Mouse (Mus musculus): ENCODE results near the gene Cpne9. TPM values are rescaled to one million over a fixed set of nuclear protein-coding genes. Genes with fewer than 3 reads are reported as not detected.
"Not testable (repeated sequence)": the region's sequence is repeated elsewhere in the genome, so short reads cannot be mapped to it uniquely, and the experiment has no call there.

Cpne9 gene
- polyA plus RNA-seq, 1 experiment from 2014 or later: 0.38 TPM

DNA sequence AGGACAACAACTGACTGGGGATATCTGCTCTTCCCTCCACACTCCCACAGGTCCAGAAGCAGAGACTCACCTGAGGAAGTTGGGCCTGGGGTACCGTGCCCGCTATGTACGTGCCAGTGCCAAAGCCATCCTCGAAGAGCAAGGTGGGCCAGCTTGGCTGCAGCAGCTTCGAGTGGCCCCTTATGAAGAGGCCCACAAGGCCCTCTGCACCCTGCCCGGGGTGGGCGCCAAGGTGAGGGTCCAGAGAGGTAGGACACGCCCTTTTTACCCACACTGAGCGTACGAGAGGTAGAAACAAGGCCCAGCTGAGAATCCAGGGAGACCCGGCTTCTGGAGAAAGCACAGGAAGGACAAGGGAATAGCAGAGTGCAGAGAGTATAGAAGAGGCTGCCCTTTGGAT, 49.6 kb downstream of the Cpne9 start:
- no peak overlapping the region for H3K27ac ChIP-seq (replicated peaks)
- no peak for DNase-seq (ENCODE audit: low spot score)
- WGBS: 90% methylated on average over 11 of the region's 11 CpGs
- no peaks in the 10 kb centered on the region for H3K27me3 ChIP-seq (ENCODE audit: low read depth, poor library complexity, severe bottlenecking)
- H3K4me1 ChIP-seq: peaks cover 14% of the 10 kb centered on the region; the same call in 1 of the 2 replicates
- no peak overlapping the region for H3K4me3 ChIP-seq
- no peaks in the 10 kb centered on the region for H3K9me3 ChIP-seq (replicated peaks)
- H3K36me3 ChIP-seq: peaks cover 78% of the 10 kb centered on the region

DNA sequence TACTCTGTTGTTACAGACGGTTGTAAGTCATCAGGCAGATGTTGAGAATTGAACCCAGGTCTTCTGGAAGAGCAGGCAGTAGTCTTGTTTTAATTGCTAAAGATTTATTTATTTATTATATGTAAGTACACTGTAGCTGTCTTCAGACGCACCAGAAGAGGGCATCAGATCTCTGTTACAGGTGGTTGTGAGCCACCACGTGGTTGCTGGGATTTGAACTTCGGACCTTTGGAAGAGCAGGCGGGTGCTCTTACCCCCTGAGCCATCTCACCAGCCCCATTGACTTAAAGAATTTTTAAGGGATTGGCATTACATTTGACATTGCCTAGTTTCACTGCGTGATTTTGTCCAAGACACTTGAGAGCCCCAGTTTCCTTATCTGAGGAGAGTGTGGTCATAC, 50.6 kb downstream of the Cpne9 start:
- not testable (repeated sequence) for H3K27me3 ChIP-seq (ENCODE audit: low read depth, poor library complexity, severe bottlenecking); H3K4me1 ChIP-seq; DNase-seq (ENCODE audit: low spot score); H3K27ac ChIP-seq (replicated peaks); H3K4me3 ChIP-seq; H3K9me3 ChIP-seq (replicated peaks)
- H3K36me3 ChIP-seq: peaks cover 87% of the 10 kb centered on the region
- WGBS: 77% methylated on average over 6 of the region's 6 CpGs

DNA sequence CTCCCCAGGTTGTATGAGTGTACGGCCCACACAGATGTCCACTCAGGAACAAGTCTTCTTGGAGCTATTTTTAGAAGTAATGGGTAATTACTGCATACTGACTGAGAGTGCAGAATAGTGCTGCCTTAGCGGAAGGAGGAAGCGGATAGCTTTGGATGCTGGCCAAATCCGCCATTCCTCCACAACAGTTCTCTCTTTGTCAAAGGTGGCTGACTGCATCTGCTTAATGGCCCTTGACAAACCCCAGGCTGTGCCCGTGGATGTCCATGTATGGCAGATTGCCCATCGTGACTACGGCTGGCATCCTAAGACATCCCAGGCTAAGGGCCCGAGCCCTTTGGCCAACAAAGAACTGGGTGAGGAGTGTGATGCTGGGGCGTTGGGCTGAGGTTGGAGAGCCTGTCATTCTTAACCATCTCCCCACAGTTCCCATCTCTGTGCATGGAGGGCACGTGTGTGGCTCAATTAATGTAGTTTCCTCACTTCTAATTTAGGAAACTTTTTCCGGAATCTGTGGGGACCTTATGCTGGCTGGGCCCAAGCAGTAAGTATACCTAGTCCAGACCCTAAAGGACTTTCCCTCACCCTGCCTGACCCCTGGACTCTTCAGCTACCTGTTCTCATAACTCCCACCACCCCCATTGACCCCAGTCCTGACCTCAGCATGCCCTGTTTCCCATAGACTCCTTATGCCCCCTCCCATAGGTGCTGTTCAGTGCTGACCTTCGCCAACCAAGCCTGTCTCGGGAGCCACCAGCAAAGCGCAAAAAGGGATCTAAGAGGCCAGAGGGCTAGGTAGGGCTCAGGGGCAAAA, 51.2 kb downstream of the Cpne9 start:
- peaks cover 92% of the 10 kb centered on the region for H3K36me3 ChIP-seq
- H3K4me3 ChIP-seq: no peak overlapping the region
- WGBS: 91% methylated on average over 14 of the region's 14 CpGs
- H3K27me3 ChIP-seq (ENCODE audit: low read depth, poor library complexity, severe bottlenecking): no peaks in the 10 kb centered on the region
- H3K9me3 ChIP-seq (replicated peaks): no peaks in the 10 kb centered on the region
- peaks cover 1% of the 10 kb centered on the region; the same call in 1 of the 2 replicates for H3K4me1 ChIP-seq
- no peak overlapping the region for H3K27ac ChIP-seq (replicated peaks)
- no peak for DNase-seq (ENCODE audit: low spot score)

DNA sequence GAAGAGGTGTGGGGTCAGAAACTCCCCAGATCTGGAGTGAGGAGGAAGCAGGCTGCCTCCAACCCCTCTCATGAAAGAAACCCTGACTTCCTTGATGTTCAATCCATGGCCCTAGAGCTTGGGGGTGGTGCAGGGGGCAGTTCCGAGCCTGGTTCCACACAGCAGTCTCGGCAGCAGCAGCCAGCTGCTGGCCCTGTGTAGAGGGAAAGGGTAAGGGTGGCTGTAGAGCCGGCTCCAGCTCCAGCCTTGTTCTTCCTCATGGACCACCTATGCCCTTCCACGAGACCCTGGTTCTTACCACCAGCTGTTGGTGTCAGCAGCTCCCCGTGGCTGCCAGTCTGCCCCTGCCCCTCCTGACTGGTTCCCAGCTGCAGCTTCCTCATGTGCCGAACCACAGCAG, 52.1 kb downstream of the Cpne9 start:
- H3K4me1 ChIP-seq: no peaks in the 10 kb centered on the region
- H3K27me3 ChIP-seq (ENCODE audit: low read depth, poor library complexity, severe bottlenecking): no peaks in the 10 kb centered on the region
- H3K4me3 ChIP-seq: no peak overlapping the region
- peaks cover 91% of the 10 kb centered on the region for H3K36me3 ChIP-seq
- no peak overlapping the region for H3K27ac ChIP-seq (replicated peaks)
- WGBS: 89% methylated on average over 6 of the region's 6 CpGs
- H3K9me3 ChIP-seq (replicated peaks): no peaks in the 10 kb centered on the region
- no peak for DNase-seq (ENCODE audit: low spot score)

DNA sequence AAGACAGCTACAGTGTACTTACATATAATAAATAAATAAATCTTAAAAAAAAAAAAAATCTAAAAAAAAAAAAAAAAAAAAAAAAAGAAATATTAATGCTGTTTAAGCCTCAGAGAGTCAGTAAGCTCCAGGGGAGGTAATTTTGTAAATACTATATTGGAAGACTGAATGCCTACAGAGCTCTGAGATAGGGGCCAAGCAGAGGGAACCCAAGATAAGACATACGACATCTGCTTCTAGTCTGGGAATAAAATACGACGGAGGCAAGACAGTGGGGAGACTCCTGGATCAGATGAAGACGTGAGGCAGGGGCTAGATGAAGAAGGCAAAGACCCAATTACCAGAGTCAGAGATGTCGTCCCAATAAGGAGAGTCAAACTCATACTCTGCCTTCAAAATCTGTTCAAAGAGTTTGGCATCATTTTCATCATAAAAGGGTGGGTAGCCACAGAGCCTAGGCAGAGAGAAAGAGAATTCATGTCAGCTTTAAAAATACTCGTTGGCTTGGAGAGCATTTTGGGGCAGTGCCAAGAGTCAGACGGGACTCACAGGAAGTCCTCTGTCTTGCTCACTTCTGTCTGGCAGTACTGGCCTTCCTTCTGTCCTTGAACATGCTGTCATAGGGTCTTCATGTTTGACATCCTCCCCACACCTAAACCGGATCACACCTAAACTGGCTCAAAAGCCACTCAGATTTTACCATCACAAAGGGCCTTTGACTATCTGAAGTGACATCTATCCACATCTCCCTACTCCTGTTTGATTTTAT, 54.9 kb downstream of the Cpne9 start:
- Histone ChIP-seq H3K27me3 (ENCODE audit: low read depth, poor library complexity, severe bottlenecking) (no peaks in the 10 kb centered on the region), H3K4me3 (no peak overlapping the region), H3K36me3 (peaks cover 78% of the 10 kb centered on the region), H3K27ac (replicated peaks) (no peak overlapping the region), H3K9me3 (replicated peaks) (no peaks in the 10 kb centered on the region), H3K4me1 (peaks cover 4% of the 10 kb centered on the region)
- DNase-seq (ENCODE audit: low spot score): no peak
- WGBS: 83% methylated on average over 8 of the region's 8 CpGs

DNA sequence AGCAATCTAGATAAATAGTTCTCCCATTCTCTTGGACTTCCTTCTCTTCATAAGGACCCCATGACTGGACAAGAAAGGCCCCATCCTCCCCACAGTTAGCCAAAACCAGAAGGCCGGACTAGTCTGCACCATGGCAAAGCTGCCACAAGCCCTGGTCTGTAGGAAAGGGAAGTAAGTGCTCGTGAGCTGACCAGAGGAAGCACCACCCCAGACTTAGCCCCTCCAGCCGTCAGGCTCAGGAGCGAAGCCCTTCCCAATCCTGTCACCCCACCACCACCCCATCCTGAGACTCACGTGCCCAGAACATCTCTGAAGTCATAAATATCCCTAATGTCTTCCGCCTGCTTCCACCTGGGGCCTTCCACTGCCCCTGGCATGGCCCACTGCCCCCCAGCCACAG, 59.5 kb downstream of the Cpne9 start:
- Histone ChIP-seq H3K4me1 (peaks cover 27% of the 10 kb centered on the region), H3K4me3 (no peak overlapping the region), H3K27ac (replicated peaks) (no peak overlapping the region), H3K9me3 (replicated peaks) (no peaks in the 10 kb centered on the region), H3K27me3 (ENCODE audit: low read depth, poor library complexity, severe bottlenecking) (no peaks in the 10 kb centered on the region), H3K36me3 (peaks cover 33% of the 10 kb centered on the region)
- 90% methylated on average over 6 of the region's 6 CpGs for WGBS
- no peak for DNase-seq (ENCODE audit: low spot score)

DNA sequence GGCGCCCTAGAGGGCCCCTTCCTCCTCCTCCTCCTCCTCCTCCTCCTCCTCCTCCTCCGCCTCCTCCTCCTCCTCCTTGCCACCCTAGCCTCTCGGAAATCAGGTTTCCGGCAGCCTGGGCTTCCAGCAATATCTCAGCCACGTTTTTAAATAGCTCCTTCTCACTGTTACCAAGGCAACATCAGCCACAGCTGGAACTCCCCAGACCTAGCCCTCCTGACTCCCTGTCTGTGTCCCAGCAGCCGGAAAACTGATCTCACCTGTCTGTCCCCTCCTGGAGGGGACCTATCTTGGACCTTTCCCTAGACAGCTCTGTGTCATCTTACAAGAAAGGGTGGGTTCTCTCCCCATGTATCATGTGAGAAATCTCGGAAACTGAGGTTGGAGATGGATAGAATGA, 60.2 kb downstream of the Cpne9 start:
- Histone ChIP-seq H3K4me1 (peaks cover 27% of the 10 kb centered on the region), H3K4me3 (no peak overlapping the region), H3K27ac (replicated peaks) (no peak overlapping the region), H3K36me3 (peaks cover 28% of the 10 kb centered on the region), H3K27me3 (ENCODE audit: low read depth, poor library complexity, severe bottlenecking) (no peaks in the 10 kb centered on the region), H3K9me3 (replicated peaks) (no peaks in the 10 kb centered on the region)
- WGBS: 56% methylated on average over 4 of the region's 7 CpGs
- no peak for DNase-seq (ENCODE audit: low spot score)

DNA sequence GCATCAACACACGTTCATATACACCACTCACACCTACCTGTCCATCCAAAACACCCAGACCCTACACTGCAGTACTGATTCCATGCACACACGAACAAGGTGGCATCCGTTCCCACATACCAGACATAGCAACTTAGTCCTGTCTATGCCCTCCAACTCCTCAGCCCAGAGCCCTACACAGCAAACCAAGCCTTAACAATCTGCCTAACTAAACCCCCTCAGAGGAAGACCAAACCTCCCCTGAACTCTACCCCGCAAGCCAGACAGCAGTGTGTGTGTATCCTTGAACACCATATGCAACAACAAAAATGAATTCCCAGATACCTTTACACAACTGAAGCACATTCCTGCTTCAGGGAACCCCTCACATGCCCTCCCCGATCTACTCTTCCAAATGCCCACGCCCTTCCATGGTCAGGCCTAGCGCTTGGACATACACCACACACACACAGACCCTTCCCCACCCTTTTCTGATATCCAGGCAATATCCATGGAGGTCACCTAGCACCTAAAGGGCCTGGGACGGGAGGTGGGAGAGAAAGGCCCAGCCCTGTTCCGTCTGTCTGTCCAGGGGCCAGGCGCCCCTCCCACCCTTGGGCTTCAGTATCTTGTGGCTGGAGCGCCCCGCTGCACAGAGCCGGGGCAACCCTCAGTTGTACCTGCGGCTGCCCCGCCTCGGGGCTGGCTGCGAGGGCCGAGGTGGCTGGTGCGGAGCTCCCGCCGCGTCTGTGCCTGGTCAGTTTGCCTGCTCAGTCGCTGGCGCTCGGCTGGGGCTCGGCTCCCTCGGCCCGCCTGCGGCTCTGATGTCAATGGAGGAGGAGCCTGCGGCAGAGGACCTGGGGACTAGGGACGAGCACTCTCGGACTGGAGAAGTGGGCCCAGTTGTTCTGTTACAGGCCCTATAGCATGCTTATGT, 61.3 kb downstream of the Cpne9 start, which contains the start of gene Camk1:
TSS of gene Camk1 (minus strand) at position 808 of the 916 bp plus-strand sequence.
- Histone ChIP-seq H3K27me3 (ENCODE audit: low read depth, poor library complexity, severe bottlenecking) (no peaks in the 10 kb centered on the region), H3K4me3 (peak within 1 kb of the TSS; percentile 65), H3K9me3 (replicated peaks) (no peaks in the 10 kb centered on the region), H3K4me1 (peaks cover 27% of the 10 kb centered on the region), H3K27ac (replicated peaks) (peak within 1 kb of the TSS; percentile 87), H3K36me3 (peaks cover 19% of the 10 kb centered on the region)
- peak; percentile 71 for DNase-seq (ENCODE audit: low spot score)
- WGBS: 16% methylated on average over 32 of the region's 32 CpGs

DNA sequence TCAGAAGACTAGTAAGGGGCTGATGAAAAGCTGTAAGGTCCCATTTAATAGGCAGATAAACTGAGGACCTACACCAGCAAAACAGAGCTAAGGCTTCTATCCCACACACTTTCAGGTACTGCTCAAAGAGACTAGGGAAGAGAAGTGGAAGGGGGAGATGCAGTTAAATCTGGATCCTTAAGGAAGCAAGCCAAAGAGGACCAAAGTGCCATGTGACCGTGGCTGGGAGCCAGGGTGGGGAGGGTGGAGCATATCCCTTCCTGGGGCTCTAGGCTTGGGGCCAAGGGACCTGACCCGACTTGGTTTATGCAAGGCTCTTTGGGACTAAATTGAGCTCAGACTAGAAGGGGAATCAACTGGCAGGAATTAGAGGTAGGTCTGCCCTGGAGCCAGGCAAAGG, 62.2 kb downstream of the Cpne9 start:
- Histone ChIP-seq H3K27ac (replicated peaks) (peak overlapping the region; percentile 87), H3K27me3 (ENCODE audit: low read depth, poor library complexity, severe bottlenecking) (no peaks in the 10 kb centered on the region), H3K36me3 (peaks cover 12% of the 10 kb centered on the region), H3K4me3 (peak overlapping the region; percentile 65), H3K4me1 (peaks cover 27% of the 10 kb centered on the region), H3K9me3 (replicated peaks) (no peaks in the 10 kb centered on the region)
- DNase-seq (ENCODE audit: low spot score): no peak
- WGBS: 65% methylated on average over 2 of the region's 2 CpGs

DNA sequence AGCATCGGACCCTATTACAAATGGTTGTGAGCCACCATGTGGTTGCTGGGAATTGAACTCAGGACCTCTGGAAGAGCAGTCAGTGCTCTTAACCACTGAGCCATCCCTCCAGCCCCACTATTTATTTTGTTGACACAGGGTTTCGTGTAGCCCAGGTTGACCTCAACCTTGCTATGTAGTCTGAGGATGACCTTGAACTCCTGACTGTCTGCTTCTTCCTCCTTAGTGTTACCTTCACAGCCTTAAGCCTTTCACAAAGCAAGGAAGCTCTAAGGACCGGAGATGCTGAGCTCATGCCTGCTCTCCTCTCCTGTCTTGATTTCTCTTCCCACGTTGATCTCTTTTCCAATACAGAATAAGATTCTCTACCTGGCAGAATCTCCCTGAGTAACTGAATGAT, 64.8 kb downstream of the Cpne9 start:
- no peaks in the 10 kb centered on the region for H3K9me3 ChIP-seq (replicated peaks)
- no peak overlapping the region for H3K27ac ChIP-seq (replicated peaks)
- no peak for DNase-seq (ENCODE audit: low spot score)
- H3K36me3 ChIP-seq: no peaks in the 10 kb centered on the region
- peaks cover 24% of the 10 kb centered on the region for H3K4me1 ChIP-seq
- H3K27me3 ChIP-seq (ENCODE audit: low read depth, poor library complexity, severe bottlenecking): no peaks in the 10 kb centered on the region
- WGBS: 81% methylated on average over 4 of the region's 4 CpGs
- no peak overlapping the region for H3K4me3 ChIP-seq

DNA sequence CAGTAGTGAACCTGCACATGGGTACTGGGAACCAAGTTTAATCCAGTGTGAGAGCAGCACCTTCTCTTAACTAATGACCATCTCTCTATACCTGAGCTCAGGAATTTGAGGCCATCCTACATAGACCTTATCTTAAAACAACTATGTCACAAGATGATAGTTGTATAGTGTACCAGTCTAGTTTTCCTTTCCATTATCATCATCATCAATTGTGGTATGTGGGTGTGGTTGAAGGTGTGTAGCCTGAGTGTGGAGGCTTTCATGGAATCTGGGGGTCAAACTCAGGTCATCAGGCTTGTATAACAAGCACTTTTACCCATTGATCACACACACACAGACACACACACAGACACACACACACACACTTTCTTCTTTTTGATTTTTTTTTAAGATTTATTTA, 68.4 kb downstream of the Cpne9 start:
- DNase-seq (ENCODE audit: low spot score): no peak
- H3K4me1 ChIP-seq: no peaks in the 10 kb centered on the region
- no peaks in the 10 kb centered on the region for H3K9me3 ChIP-seq (replicated peaks)
- no peaks in the 10 kb centered on the region for H3K36me3 ChIP-seq
- no peak overlapping the region for H3K27ac ChIP-seq (replicated peaks)
- no peaks in the 10 kb centered on the region for H3K27me3 ChIP-seq (ENCODE audit: low read depth, poor library complexity, severe bottlenecking)
- no peak overlapping the region for H3K4me3 ChIP-seq

DNA sequence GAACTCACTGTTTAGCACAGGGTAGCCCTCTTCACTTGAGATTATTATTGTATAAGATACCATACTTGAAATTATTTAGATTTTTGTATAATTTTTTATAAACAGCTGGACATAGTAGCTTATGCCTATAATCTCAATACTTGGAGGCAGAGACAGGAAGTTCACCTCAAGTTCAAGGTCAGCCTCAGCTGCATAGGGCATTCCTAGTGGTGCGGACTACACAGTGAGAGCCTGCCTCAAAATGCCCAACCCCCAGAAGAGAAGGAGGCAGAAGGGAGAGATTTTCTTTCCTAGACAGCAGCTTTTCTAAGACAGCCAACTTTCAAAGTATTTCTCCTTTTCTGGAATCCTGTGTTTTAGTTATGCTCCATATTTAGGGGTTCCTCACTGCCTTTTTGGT, 69.1 kb downstream of the Cpne9 start:
- DNase-seq (ENCODE audit: low spot score): no peak
- no peak overlapping the region for H3K4me3 ChIP-seq
- no peaks in the 10 kb centered on the region for H3K36me3 ChIP-seq
- no peaks in the 10 kb centered on the region for H3K27me3 ChIP-seq (ENCODE audit: low read depth, poor library complexity, severe bottlenecking)
- 100% methylated on average over 1 of the region's 1 CpGs for WGBS
- no peak overlapping the region for H3K27ac ChIP-seq (replicated peaks)
- H3K4me1 ChIP-seq: no peaks in the 10 kb centered on the region
- H3K9me3 ChIP-seq (replicated peaks): no peaks in the 10 kb centered on the region

Data from midbrain, embryonic 10.5 days (tissue).